Mouse (Mus musculus): Measurements from ENCODE around the gene Lypd6b. TPM values are rescaled to one million over a fixed set of nuclear protein-coding genes. Genes with fewer than 3 reads are reported as not detected.

Gene Lypd6b
- polyA plus RNA-seq, 1 experiment from 2014 or later: not detected

DNA sequence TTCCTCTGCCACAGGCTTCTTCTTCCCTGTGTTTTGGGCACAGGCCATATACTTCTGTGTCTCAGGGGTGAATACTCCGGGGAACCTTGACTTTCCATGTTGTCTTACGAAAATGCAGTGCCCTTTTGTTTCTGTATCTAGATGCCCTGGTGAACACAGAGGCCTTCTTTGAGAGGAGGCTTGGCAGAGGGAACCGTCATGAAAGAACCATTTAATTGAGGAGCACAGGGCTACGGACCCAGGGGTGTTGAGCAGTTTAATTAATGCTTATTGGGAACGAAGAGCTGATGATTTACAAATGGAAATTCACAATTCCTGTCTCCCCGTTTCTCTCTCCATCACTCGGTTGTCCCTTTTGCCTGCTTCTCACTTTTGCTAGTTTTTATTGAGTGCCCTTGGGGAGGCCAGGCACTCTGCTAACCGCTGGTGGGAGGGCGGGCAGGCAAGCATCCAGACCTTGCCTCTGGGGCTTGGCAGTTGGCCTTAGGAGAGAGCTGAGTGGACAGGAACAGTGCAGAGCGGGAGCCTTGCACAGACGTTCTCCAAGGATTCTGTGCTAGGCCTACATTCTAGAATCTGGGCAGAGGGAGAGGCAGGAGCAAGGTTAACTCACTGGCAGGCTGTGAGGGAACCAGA, 18.4 kb downstream of the Lypd6b start:
- Histone ChIP-seq H3K9me3 (replicated peaks) (no peaks in the 10 kb centered on the region), H3K4me3 (replicated peaks) (no peak overlapping the region), H3K36me3 (replicated peaks) (no peaks in the 10 kb centered on the region), H3K4me1 (replicated peaks) (no peaks in the 10 kb centered on the region), H3K27ac (replicated peaks) (no peak overlapping the region), H3K9ac (no peak overlapping the region), H3K4me2 (no peak overlapping the region), H3K27me3 (no peaks in the 10 kb centered on the region; the same call in 1 of the 2 replicates)
- WGBS (ENCODE audit: insufficient replicate concordance): 69% methylated on average over 11 of the region's 11 CpGs
- ATAC-seq (ENCODE audit: insufficient read depth): no peak

GRCm38 (mm10) chr2:49809496-49809895, 22.0 kb downstream of the Lypd6b start:
- Histone ChIP-seq H3K4me2 (no peak overlapping the region), H3K4me1 (replicated peaks) (no peaks in the 10 kb centered on the region)
- no peak for ATAC-seq (ENCODE audit: insufficient read depth)

GRCm38 (mm10) chr2:49811420-49811819, 23.9 kb downstream of the Lypd6b start:
- H3K27ac ChIP-seq (replicated peaks): no peak overlapping the region
- no peak for ATAC-seq (ENCODE audit: insufficient read depth)
- H3K36me3 ChIP-seq (replicated peaks): no peaks in the 10 kb centered on the region
- no peaks in the 10 kb centered on the region for H3K27me3 ChIP-seq
- 40% methylated on average over 11 of the region's 11 CpGs for WGBS (ENCODE audit: insufficient replicate concordance)
- no peak overlapping the region for H3K9ac ChIP-seq
- no peaks in the 10 kb centered on the region for H3K4me1 ChIP-seq (replicated peaks)
- H3K4me2 ChIP-seq: no peak overlapping the region
- no peak overlapping the region for H3K4me3 ChIP-seq (replicated peaks)
- no peaks in the 10 kb centered on the region for H3K9me3 ChIP-seq (replicated peaks)

More at GRCm38 (mm10) chr2:49809496-49809895, 22.0 kb downstream of the Lypd6b start:
- Histone ChIP-seq H3K27me3 (no peaks in the 10 kb centered on the region; the same call in 1 of the 2 replicates), H3K4me3 (replicated peaks) (no peak overlapping the region), H3K9me3 (replicated peaks) (no peaks in the 10 kb centered on the region), H3K9ac (no peak overlapping the region), H3K36me3 (replicated peaks) (no peaks in the 10 kb centered on the region), H3K27ac (replicated peaks) (no peak overlapping the region)
- 63% methylated on average over 6 of the region's 6 CpGs for WGBS (ENCODE audit: insufficient replicate concordance)

GRCm38 (mm10) chr2:49811871-49812363, 24.4 kb downstream of the Lypd6b start:
- H3K9ac ChIP-seq: no peak overlapping the region

DNA sequence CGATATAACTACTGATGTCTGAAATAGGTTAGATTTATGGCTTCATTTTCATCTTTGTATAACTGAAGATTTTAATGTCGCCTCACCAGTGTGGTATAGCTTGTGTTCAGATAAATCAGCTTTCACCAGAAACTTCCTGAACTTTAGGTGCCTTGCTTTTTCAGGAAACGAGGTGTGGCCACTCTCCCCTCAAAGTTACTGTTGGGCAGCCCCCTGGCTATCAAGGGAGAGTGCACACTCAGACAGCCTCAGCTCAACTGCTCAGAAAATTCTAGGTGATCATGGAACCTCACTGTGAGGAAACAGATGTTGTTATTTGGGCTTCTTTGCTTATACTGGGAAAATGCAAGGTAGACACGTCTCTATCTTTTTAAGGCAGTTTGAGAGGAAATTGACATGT, 25.7 kb downstream of the Lypd6b start:
- 23% methylated on average over 4 of the region's 4 CpGs for WGBS (ENCODE audit: insufficient replicate concordance)
- Histone ChIP-seq H3K9ac (no peak overlapping the region), H3K4me2 (no peak overlapping the region), H3K27me3 (no peaks in the 10 kb centered on the region), H3K4me3 (replicated peaks) (no peak overlapping the region), H3K27ac (replicated peaks) (no peak overlapping the region), H3K9me3 (replicated peaks) (no peaks in the 10 kb centered on the region), H3K4me1 (replicated peaks) (no peaks in the 10 kb centered on the region), H3K36me3 (replicated peaks) (no peaks in the 10 kb centered on the region)
- no peak for ATAC-seq (ENCODE audit: insufficient read depth)

More at GRCm38 (mm10) chr2:49811871-49812363, 24.4 kb downstream of the Lypd6b start:
- no peak overlapping the region for H3K4me3 ChIP-seq (replicated peaks)
- WGBS (ENCODE audit: insufficient replicate concordance): 39% methylated on average over 4 of the region's 4 CpGs
- H3K4me2 ChIP-seq: no peak overlapping the region
- H3K36me3 ChIP-seq (replicated peaks): no peaks in the 10 kb centered on the region
- no peaks in the 10 kb centered on the region for H3K27me3 ChIP-seq
- ATAC-seq (ENCODE audit: insufficient read depth): no peak
- H3K4me1 ChIP-seq (replicated peaks): no peaks in the 10 kb centered on the region
- H3K9me3 ChIP-seq (replicated peaks): no peaks in the 10 kb centered on the region
- H3K27ac ChIP-seq (replicated peaks): no peak overlapping the region

GRCm38 (mm10) chr2:49814011-49814410, 26.5 kb downstream of the Lypd6b start:
- WGBS (ENCODE audit: insufficient replicate concordance): 18% methylated on average over 6 of the region's 6 CpGs

DNA sequence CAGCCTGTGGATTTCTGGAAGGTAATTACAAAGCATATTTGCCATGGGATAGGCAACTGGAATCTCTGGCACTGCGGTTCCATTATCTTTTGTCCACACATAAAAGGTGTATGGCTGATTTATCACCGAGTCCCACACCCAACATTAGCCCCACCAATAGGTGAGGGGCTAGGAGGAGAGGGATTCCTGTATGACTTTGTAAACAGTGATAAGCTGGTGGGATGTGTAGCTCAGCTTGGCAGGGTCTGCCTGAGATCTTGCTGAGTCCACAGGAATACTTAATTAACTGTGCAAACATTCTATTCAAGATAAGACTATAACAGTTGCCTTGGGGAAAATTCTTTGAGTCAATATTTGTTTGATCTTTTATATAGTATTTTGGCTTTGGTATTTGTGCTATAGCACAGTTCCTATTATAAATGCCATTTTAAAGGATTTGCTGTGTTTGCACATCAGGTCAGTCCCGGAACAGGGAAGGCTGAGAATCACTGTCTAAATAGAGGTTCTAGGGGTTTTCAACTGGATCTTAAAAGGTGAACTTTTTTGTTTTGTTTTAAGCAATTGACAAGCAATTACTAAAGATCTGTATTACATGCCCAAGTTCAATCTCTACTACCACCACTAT, 28.3 kb downstream of the Lypd6b start:
- Histone ChIP-seq H3K4me2 (no peak overlapping the region), H3K36me3 (replicated peaks) (no peaks in the 10 kb centered on the region), H3K9me3 (replicated peaks) (no peaks in the 10 kb centered on the region), H3K9ac (no peak overlapping the region), H3K27ac (replicated peaks) (no peak overlapping the region), H3K4me3 (replicated peaks) (no peak overlapping the region), H3K4me1 (replicated peaks) (no peaks in the 10 kb centered on the region), H3K27me3 (no peaks in the 10 kb centered on the region)
- WGBS (ENCODE audit: insufficient replicate concordance): 52% methylated on average over 3 of the region's 3 CpGs
- ATAC-seq (ENCODE audit: insufficient read depth): no peak

More at GRCm38 (mm10) chr2:49814011-49814410, 26.5 kb downstream of the Lypd6b start:
- no peak overlapping the region for H3K4me2 ChIP-seq
- no peak overlapping the region for H3K27ac ChIP-seq (replicated peaks)
- H3K9me3 ChIP-seq (replicated peaks): no peaks in the 10 kb centered on the region
- H3K27me3 ChIP-seq: no peaks in the 10 kb centered on the region
- H3K36me3 ChIP-seq (replicated peaks): no peaks in the 10 kb centered on the region
- no peak overlapping the region for H3K9ac ChIP-seq
- ATAC-seq (ENCODE audit: insufficient read depth): no peak
- H3K4me1 ChIP-seq (replicated peaks): no peaks in the 10 kb centered on the region
- no peak overlapping the region for H3K4me3 ChIP-seq (replicated peaks)

- ATAC-seq (ENCODE audit: insufficient read depth): no peak
- H3K4me2 ChIP-seq: no peak overlapping the region
- H3K36me3 ChIP-seq (replicated peaks): no peaks in the 10 kb centered on the region
- no peak overlapping the region for H3K9ac ChIP-seq
- H3K27me3 ChIP-seq: no peaks in the 10 kb centered on the region
- no peaks in the 10 kb centered on the region for H3K4me1 ChIP-seq (replicated peaks)
- H3K9me3 ChIP-seq (replicated peaks): no peaks in the 10 kb centered on the region
- 64% methylated on average over 5 of the region's 5 CpGs for WGBS (ENCODE audit: insufficient replicate concordance)
- H3K27ac ChIP-seq (replicated peaks): no peak overlapping the region
- no peak overlapping the region for H3K4me3 ChIP-seq (replicated peaks)
These were observed 29.1 kb downstream of the Lypd6b start for GRCm38 (mm10) chr2:49816549-49816948.

- Histone ChIP-seq H3K4me1 (replicated peaks) (no peaks in the 10 kb centered on the region), H3K36me3 (replicated peaks) (no peaks in the 10 kb centered on the region), H3K4me3 (replicated peaks) (no peak overlapping the region), H3K4me2 (no peak overlapping the region), H3K9me3 (replicated peaks) (no peaks in the 10 kb centered on the region), H3K9ac (no peak overlapping the region), H3K27ac (replicated peaks) (no peak overlapping the region), H3K27me3 (no peaks in the 10 kb centered on the region)
- 78% methylated on average over 3 of the region's 3 CpGs for WGBS (ENCODE audit: insufficient replicate concordance)
- no peak for ATAC-seq (ENCODE audit: insufficient read depth)
These were observed 29.7 kb downstream of the Lypd6b start for GRCm38 (mm10) chr2:49817151-49817550.

GRCm38 (mm10) chr2:49818126-49818525, 30.6 kb downstream of the Lypd6b start:
- WGBS (ENCODE audit: insufficient replicate concordance): 67% methylated on average over 5 of the region's 5 CpGs
- no peaks in the 10 kb centered on the region for H3K9me3 ChIP-seq (replicated peaks)
- no peak overlapping the region for H3K4me3 ChIP-seq (replicated peaks)
- no peaks in the 10 kb centered on the region for H3K4me1 ChIP-seq (replicated peaks)
- H3K4me2 ChIP-seq: no peak overlapping the region
- H3K36me3 ChIP-seq (replicated peaks): no peaks in the 10 kb centered on the region
- H3K27me3 ChIP-seq: no peaks in the 10 kb centered on the region
- H3K9ac ChIP-seq: no peak overlapping the region
- ATAC-seq (ENCODE audit: insufficient read depth): no peak
- no peak overlapping the region for H3K27ac ChIP-seq (replicated peaks)

- Histone ChIP-seq H3K9ac (no peak overlapping the region), H3K36me3 (replicated peaks) (no peaks in the 10 kb centered on the region), H3K27me3 (no peaks in the 10 kb centered on the region), H3K27ac (replicated peaks) (no peak overlapping the region), H3K4me3 (replicated peaks) (no peak overlapping the region), H3K4me2 (no peak overlapping the region), H3K9me3 (replicated peaks) (no peaks in the 10 kb centered on the region), H3K4me1 (replicated peaks) (no peaks in the 10 kb centered on the region)
- WGBS (ENCODE audit: insufficient replicate concordance): 66% methylated on average over 1 of the region's 1 CpGs
- no peak for ATAC-seq (ENCODE audit: insufficient read depth)
These were observed 34.8 kb downstream of the Lypd6b start for GRCm38 (mm10) chr2:49822312-49822711.
